Mouse (Mus musculus): ENCODE data around the gene Dop1a.
"Not testable (repeated sequence)": the region's sequence is repeated elsewhere in the genome, so short reads cannot be mapped to it uniquely, and the experiment has no call there.

Gene Dop1a

GRCm38 (mm10) chr9:86579657-86580056 lies 112.7 kb downstream of the Dop1a start:
- no peak for DNase-seq (ENCODE audit: low spot score in 2 of 2)

DNA sequence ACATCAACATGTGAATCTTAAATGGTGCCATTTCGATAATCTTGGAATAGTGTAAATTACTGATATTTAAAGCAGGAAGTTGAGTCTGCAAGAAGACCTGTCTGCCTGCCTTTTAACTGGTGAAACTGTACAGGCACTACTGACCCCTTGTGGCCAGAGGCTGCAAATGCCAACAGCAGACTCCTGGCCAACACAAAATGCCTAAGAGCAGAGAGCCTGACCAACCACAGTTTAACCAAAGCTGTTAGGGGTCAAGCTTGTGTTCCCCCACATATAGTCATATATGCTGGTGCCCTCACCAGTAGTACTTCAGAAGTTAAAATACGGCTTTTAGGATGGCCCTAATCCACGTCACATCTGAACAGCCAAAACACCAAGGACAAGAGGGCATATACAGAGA lies 116.8 kb downstream of the Dop1a start:
- peak in 1 of 2 experiments; percentile 59 for DNase-seq (ENCODE audit: low spot score in 2 of 2)

DNA sequence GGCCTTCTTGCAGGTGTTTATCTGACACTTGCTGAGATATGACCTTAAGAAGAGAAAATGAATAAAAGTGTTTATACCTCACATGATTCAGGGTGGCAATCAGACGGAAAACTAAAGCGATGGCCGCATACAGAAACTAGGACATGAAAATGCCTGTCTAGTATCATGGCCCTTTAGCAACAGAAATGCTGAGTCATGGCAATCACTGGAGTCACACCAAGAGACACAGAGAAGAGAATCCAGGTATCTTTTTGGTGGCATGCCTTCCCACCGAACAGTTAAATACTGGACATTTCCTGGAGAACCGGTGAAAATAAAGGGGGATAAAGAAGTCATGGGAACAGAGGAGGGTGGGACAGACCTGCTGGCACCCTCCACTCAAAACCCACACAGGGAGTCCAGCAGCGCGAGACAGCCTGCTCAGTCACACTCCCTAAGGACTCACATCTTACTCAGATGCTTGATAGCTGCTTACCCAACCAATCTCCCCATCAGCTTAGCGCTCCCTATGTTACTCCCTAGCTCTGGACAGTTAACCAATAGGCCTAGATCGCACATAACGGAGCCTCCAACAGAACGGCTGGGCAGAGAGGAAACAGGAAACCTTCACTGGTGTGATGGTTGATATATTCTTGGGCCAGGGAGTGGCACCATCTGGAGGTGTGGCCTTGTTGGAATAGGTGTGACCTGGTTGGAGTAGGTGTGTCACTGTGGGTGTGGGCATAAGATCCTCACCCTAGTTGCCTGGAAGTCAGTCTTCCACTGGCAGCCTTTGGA lies 120.3 kb downstream of the Dop1a start:
- no peak for DNase-seq (ENCODE audit: low spot score in 2 of 2)

GRCm38 (mm10) chr9:86592676-86593668 lies 126.0 kb downstream of the Dop1a start:
- DNase-seq (ENCODE audit: low spot score in 2 of 2): peak; percentile 48 to 62

DNA sequence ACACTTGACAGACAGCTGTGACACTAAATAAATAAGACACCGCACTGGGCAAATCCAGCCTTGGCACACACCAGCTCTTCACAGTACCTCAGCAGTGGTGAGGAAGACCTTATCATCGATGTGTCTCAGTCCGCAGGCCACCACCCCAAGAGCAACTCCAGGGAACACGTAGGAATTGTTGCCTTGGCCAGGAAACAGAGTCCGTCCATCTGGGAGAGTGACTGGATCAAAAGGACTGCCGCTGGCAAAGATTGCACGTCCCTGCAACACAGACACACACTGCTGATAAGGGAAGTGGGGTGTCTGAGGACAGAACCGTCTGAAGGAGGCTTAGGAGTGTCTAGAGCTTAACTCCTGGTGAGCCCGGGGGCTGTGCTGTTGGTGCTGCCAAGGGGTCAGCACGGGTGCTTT lies 127.4 kb downstream of the Dop1a start:
- DNase-seq (ENCODE audit: low spot score in 2 of 2): not testable (repeated sequence)

DNA sequence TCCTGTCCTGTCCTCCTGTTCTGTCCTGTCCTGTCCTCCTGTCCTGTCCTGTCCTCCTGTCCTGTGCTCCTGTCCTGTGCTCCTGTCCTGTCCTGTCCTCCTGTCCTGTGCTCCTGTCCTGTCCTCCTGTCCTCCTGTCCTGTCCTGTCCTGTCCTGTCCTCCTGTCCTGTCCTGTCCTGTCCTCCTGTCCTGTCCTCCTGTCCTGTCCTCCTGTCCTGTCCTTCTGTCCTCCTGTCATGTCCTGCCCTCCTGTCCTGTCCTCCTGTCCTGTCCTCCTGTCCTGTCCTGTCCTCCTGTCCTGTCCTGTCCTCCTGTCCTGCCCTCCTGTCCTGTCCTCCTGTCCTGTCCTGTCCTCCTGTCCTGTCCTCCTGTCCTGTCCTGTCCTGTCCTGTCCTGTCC lies 130.0 kb downstream of the Dop1a start:
- DNase-seq (ENCODE audit: low spot score in 2 of 2): not testable (repeated sequence)

- no peak for DNase-seq (ENCODE audit: low spot score in 2 of 2)
Measured at GRCm38 (mm10) chr9:86599723-86600303, 132.9 kb downstream of the Dop1a start.

Data from frontal cortex, postnatal 10 days (tissue).